Mouse (Mus musculus) liver, postnatal 0 days (tissue): ENCODE data around the gene Pram1. TPM values are rescaled to one million over a fixed set of nuclear protein-coding genes. Genes with fewer than 3 reads are reported as not detected.
A peak's percentile ranks its signal among the peaks of the same experiment; 100 is the strongest.

Experiments used
- ATAC-seq: fragments of 200-750 bp; cut with Nextera tagmentation; 2 replicates; pipeline ENCODE4 v1.8.0; 2017; ENCODE audit warnings: mild to moderate bottlenecking, moderate library complexity
- DNase-seq: peaks from one replicate; pipeline ENCODE4 v3.0.0-alpha.2; 2016
- H3K27ac ChIP-seq: fragments of 300-500 bp; sonication (generic); 2 replicates; pipeline ENCODE4 v1.5.1; 2014; ENCODE audit warnings: antibody characterized with exemption, moderate library complexity, mild to moderate bottlenecking, low read depth
- H3K27me3 ChIP-seq: fragments of 300-500 bp; sonication (generic); 2 replicates; pipeline ENCODE4 v1.6.1; 2014; ENCODE audit warnings: low read length, control low read depth, mixed read lengths; ENCODE audit not compliant: insufficient read depth
- H3K36me3 ChIP-seq: fragments of 300-500 bp; sonication (generic); replicated peaks from 2 replicates; pipeline ENCODE4 v1.6.1; 2014; ENCODE audit warnings: mild to moderate bottlenecking, control low read depth, low read length, moderate library complexity, mixed read lengths; ENCODE audit not compliant: insufficient read depth
- H3K4me1 ChIP-seq: fragments of 300-500 bp; sonication (generic); 2 replicates; pipeline ENCODE4 v1.6.1; 2014; ENCODE audit warnings: antibody characterized with exemption, mild to moderate bottlenecking, control low read depth; ENCODE audit not compliant: insufficient read depth
- H3K4me2 ChIP-seq: fragments of 300-500 bp; sonication (generic); 2 replicates; pipeline ENCODE4 v1.6.1; 2014; ENCODE audit warnings: low read depth, mild to moderate bottlenecking, low read length, moderate library complexity, mixed read lengths
- H3K4me3 ChIP-seq: fragments of 300-500 bp; sonication (generic); 2 replicates; pipeline ENCODE4 v1.5.1; 2014; ENCODE audit warnings: low read depth, low read length
- H3K9ac ChIP-seq: fragments of 300-500 bp; sonication (generic); replicated peaks from 2 replicates; pipeline ENCODE4 v1.6.1; 2014; ENCODE audit warnings: mild to moderate bottlenecking, moderate library complexity
- H3K9me3 ChIP-seq: fragments of 300-500 bp; sonication (generic); 2 replicates; pipeline ENCODE4 v1.6.1; 2016; ENCODE audit warnings: mild to moderate bottlenecking, control low read depth, low read length, mixed read lengths
- CTCF ChIP-seq: sonication (generic); IDR thresholded peaks from 2 replicates; pipeline ENCODE4 v1.5.1; 2016; ENCODE audit warnings: antibody characterized with exemption, low read depth
- EP300 ChIP-seq: IDR thresholded peaks from 2 replicates; pipeline ENCODE4 v1.6.1; 2016; ENCODE audit warnings: antibody characterized with exemption, low read depth, mild to moderate bottlenecking
- WGBS: fragments of 180-500 bp; shearing (Covaris S2); extraction: QIAGEN DNeasy Blood & Tissue Kit; methylation state at CpG from one replicate; pipeline ENCODE4 v1.1.7; 2014; ENCODE audit not compliant: insufficient replicate concordance; 5-methylcytosine and 5-hydroxymethylcytosine counted together
- polyA plus RNA-seq: library from polyadenylated mRNA; unstranded; fragments of >200 nt; fragmentation: Nextera tagmentation; extraction: Ambion mirVana; gene quantifications from 2 replicates; pipeline ENCODE4 v1.2.1, GENCODE M21; 2015

Gene Pram1
- polyA plus RNA-seq, 1 experiment from 2014 or later, result 5.7 TPM

DNA sequence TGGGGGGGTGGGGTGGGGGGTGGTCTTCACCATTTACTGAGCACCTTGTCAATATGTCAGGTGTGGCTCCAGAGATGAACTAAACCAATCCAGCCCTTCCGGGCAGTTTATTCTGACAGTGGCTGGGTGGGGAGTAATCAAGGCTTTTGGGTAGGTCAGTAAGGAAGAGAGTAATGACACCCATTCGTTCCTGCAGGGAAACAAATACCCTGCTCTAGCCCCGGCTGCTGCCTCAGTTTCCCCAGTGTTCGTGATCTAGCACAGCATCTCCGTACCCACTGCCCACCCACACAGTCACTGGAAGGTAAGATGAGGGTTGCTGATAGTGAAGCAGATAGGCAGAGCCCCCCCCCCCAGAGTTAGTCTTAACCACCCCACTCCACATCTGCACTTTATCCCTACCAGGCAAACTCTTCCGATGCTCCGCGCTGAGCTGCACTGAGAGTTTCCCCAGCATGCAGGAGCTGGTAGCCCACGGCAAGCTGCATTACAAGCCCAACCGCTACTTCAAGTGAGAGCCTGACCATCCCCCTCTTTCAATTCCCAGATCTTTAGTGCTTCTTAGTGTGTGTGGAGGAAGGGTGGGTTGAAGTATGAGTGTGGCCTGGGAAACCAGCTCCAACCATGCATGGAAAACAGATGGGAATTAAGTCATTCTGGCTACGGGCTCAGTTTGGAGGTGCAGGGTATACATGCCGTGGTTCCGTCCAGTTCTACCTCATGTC lies 7.5 kb upstream of the Pram1 start:
- H3K4me1 ChIP-seq, result peaks cover 17% of the 10 kb centered on the region
- H3K4me3 ChIP-seq, result peak overlapping the region; percentile 81
- no peak for TF ChIP-seq EP300
- no peak for TF ChIP-seq CTCF
- no peaks in the 10 kb centered on the region for H3K9me3 ChIP-seq
- ATAC-seq (no peak), DNase-seq (no peak)
- H3K36me3 ChIP-seq, result peaks cover 10% of the 10 kb centered on the region
- H3K27ac ChIP-seq, result no peak overlapping the region
- WGBS, result 90% methylated on average over 13 of the region's 13 CpGs
- no peaks in the 10 kb centered on the region for H3K27me3 ChIP-seq
- no peak overlapping the region for H3K9ac ChIP-seq
- peak overlapping the region; percentile 90 for H3K4me2 ChIP-seq

- Histone ChIP-seq H3K4me3 (no peak overlapping the region), H3K27me3 (no peaks in the 10 kb centered on the region), H3K27ac (no peak overlapping the region), H3K4me1 (peaks cover 17% of the 10 kb centered on the region), H3K9me3 (no peaks in the 10 kb centered on the region), H3K4me2 (no peak overlapping the region), H3K9ac (no peak overlapping the region), H3K36me3 (peaks cover 10% of the 10 kb centered on the region)
- ATAC-seq (no peak), DNase-seq (no peak)
- TF ChIP-seq EP300, result no peak
- WGBS, result 94% methylated on average over 9 of the region's 9 CpGs
Measured at GRCm38 (mm10) chr17:33631236-33631635, 6.6 kb upstream of the Pram1 start.

DNA sequence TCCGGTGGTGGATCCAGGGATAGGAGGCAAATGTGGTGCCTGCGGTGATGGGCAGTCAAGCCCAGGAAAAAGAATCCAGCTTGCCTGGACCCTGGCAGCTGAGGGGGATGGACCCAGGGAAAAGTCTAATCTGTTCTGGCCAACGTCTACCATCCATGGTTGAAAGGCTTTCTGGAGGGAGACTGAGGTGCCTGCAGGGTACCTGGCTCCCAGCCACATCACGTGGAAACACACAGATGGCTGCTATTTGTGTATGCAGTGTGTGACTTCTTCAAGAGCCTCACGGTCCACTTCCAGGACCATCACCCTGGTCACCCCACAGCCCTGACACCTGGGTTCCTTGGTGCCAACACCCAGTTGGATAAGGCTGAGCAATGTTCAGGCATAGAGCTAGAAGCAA lies 6.1 kb upstream of the Pram1 start:
- peaks cover 10% of the 10 kb centered on the region for H3K36me3 ChIP-seq
- H3K4me1 ChIP-seq, result peaks cover 17% of the 10 kb centered on the region
- ATAC-seq (no peak), DNase-seq (no peak)
- TF ChIP-seq CTCF (no peak), EP300 (no peak)
- no peak overlapping the region for H3K4me2 ChIP-seq
- H3K27ac ChIP-seq, result no peak overlapping the region
- H3K27me3 ChIP-seq, result no peaks in the 10 kb centered on the region
- H3K9ac ChIP-seq, result no peak overlapping the region
- WGBS, result 90% methylated on average over 5 of the region's 5 CpGs
- no peak overlapping the region for H3K4me3 ChIP-seq
- no peaks in the 10 kb centered on the region for H3K9me3 ChIP-seq

DNA sequence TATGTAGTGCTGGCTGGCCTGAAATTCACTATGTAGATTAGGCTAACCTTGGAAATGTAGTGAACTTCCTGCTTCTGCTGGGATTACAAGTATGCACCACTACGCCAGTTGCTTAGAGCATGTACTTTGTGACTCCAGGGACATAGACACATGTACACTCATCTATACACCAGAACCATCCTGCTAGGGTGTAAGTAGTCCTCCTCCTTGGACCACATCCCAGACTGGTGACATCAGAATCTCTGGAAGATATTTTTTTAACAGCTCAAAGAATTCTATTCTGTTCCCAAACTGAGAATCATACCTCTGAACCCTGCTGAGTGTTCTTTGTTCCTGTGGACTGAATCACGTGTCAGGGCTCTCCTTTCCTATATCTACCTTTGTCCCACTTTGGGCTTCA lies 818 bp upstream of the Pram1 start:
- 73% methylated on average over 2 of the region's 2 CpGs for WGBS
- peaks cover 3% of the 10 kb centered on the region for H3K4me1 ChIP-seq
- no peak overlapping the region for H3K9ac ChIP-seq
- peak overlapping the region; percentile 24; the same call in 1 of the 2 replicates for H3K27ac ChIP-seq
- no peaks in the 10 kb centered on the region for H3K27me3 ChIP-seq
- DNase-seq (no peak), ATAC-seq (no peak)
- H3K9me3 ChIP-seq, result no peaks in the 10 kb centered on the region
- no peak overlapping the region for H3K4me3 ChIP-seq
- H3K4me2 ChIP-seq, result no peak overlapping the region
- H3K36me3 ChIP-seq, result peaks cover 2% of the 10 kb centered on the region; the same call in 1 of the 2 replicates
- TF ChIP-seq CTCF, result no peak
- no peak for TF ChIP-seq EP300

DNA sequence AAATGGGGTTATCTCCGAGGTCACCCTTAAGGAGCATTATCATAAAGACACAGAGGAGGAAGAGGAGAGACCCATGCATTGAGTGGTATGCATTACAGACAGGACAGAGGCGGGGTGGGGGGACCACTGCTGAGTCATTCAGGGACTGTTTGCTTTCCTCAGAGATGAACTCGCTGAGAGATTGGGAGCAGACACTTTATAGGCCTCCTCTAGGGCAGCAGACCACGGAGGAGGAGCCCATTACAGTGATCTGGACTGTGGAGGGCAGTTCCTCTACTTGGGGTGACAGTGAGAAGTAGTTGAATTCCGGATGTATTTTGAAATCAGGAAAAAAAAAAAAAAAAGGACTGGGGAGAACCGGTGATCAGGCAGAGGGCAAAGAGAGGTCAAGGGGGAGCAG lies 1.9 kb downstream of the Pram1 start:
- Histone ChIP-seq H3K27me3 (no peaks in the 10 kb centered on the region), H3K36me3 (peaks cover 12% of the 10 kb centered on the region), H3K4me3 (peak overlapping the region; percentile 19; the same call in 1 of the 2 replicates), H3K9me3 (no peaks in the 10 kb centered on the region), H3K27ac (peak overlapping the region; percentile 65), H3K9ac (no peak overlapping the region), H3K4me1 (peaks cover 3% of the 10 kb centered on the region), H3K4me2 (peak overlapping the region; percentile 42; the same call in 1 of the 2 replicates)
- 15% methylated on average over 6 of the region's 6 CpGs for WGBS
- ATAC-seq (peak; percentile 47), DNase-seq (no peak)
- TF ChIP-seq CTCF (no peak), EP300 (no peak)

DNA sequence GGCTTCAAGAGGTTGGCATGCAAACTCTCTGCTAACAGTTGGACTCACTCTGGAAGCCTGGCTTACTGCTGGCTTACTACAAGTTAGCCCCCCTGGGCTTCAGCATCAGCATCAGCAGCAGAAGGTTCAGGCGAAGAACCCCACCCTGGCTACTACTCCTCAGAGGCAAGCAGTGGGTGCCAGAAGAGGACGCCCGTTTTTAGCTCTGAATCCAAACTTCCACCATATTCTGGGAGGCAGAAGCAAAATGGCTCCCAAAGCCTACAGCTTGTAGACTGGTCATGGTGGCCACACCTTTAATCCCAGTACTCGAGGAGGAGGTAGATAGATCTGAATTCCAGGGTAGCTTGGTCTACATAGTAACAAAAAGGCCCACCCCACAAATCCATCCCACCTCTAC lies 6.2 kb downstream of the Pram1 start:
- WGBS, result 78% methylated on average over 4 of the region's 4 CpGs
- Histone ChIP-seq H3K4me3 (no peak overlapping the region), H3K4me2 (no peak overlapping the region), H3K27ac (no peak overlapping the region), H3K4me1 (peaks cover 3% of the 10 kb centered on the region), H3K27me3 (no peaks in the 10 kb centered on the region), H3K36me3 (peaks cover 54% of the 10 kb centered on the region), H3K9me3 (no peaks in the 10 kb centered on the region), H3K9ac (no peak overlapping the region)
- TF ChIP-seq EP300 (no peak), CTCF (no peak)
- ATAC-seq (no peak), DNase-seq (no peak)
